Mouse (Mus musculus) cerebellum, postnatal 10 days (tissue): Measurements from ENCODE around the gene Stradb.
"Not testable (repeated sequence)": the region's sequence is repeated elsewhere in the genome, so short reads cannot be mapped to it uniquely, and the experiment has no call there.

Experiments used
- DNase-seq, 2 experiments: peaks; one replicate each; pipeline ENCODE4 v3.0.0; 2021; ENCODE audit warnings: mixed read lengths in 2 of 2

Gene Stradb

DNA sequence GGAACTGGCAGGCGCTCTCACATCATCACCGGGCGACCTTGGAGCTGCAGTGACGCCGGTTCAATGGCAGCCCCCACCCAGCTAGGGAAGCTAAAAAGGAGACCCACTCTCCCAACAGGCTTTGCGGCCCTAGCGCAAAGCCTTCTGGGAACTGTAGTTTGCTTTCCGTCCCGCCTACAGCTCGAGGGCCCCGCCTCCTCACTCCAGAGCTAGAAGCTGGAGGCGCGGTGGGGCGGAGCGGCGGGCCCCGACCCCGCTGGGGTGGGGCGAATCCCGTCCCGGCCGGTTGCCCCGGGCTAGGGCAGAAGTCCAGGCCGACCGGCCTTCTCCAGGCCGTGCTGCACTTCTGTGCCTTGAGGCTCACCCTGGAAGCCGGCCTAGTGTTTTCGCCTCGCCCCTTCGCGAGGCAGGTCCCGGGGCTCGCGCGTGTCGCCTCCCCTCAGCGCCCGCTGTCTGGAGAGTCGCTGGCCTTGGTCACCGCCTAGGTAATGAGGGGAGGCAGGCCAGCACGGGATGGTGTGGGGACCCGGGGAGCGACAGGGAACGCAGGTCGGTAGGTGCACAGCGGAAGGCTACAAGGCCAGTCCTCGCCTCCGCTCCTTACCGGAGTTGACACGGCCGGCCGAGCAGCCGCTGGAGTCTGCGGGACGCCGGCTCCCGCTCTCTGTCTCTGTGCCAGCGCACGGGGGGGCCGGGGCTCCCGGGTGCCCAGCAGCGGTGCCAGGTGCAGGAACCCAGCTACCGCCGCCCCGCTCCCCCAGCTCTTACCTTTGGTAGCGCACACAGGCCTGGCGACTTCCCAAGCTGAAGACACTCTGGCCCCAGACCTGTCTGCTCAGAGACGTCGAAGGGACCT lies at the start of gene Stradb, which contains the start of gene Trak2:
Stradb (plus strand) TSS at position 157 of the 856 bp plus-strand sequence.
Trak2 (minus strand) TSS at position 65 of the 856 bp plus-strand sequence.
- DNase-seq = peak; percentile 96 to 97

GRCm38 (mm10) chr1:58926664-58927063 lies 46.7 kb upstream of the Stradb start:
- no peak for DNase-seq

DNA sequence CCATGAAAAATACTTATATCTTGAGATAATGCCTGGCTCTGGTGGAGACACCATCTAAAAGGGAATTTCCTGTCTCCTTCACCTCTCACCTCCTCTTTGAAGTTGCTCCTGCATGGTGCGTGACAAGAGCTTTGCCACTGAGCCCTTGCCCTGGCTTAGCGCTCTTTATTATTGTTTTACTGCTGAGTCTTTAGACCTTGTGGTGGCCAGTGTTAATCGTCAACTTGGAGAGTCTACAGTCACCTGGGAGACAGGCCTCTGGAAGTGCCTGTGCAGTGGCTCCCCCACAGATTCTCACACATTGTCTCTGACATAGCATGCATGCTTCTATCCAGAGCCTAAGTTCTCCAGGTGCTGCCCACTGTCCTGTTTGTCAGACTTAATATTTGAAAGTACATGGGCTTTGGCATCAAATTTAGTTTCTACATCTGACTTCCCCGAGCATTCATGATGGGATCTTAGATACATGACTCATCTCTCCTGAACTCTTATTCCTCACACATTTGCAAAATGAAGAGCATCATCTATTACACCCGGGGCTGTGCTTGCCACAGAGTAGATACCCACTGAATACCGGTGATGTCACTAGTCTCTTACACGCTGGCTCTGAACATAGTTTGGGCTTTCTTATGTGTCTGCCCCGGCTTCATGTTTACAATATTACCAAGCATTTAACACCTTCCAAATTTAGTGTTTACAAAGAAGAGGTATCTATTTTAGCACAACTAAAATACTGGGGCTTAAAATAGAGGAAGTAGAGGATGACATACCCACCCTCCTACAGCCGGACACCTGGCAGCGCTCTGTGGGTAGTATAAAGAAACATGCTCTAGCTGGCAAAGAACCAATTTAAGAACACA lies 36.3 kb upstream of the Stradb start:
- no peak for DNase-seq

- no peak for DNase-seq
These were observed 35.7 kb upstream of the Stradb start for GRCm38 (mm10) chr1:58937606-58938099.

- DNase-seq = no peak
These were observed 27.8 kb upstream of the Stradb start for GRCm38 (mm10) chr1:58945523-58945922.

DNA sequence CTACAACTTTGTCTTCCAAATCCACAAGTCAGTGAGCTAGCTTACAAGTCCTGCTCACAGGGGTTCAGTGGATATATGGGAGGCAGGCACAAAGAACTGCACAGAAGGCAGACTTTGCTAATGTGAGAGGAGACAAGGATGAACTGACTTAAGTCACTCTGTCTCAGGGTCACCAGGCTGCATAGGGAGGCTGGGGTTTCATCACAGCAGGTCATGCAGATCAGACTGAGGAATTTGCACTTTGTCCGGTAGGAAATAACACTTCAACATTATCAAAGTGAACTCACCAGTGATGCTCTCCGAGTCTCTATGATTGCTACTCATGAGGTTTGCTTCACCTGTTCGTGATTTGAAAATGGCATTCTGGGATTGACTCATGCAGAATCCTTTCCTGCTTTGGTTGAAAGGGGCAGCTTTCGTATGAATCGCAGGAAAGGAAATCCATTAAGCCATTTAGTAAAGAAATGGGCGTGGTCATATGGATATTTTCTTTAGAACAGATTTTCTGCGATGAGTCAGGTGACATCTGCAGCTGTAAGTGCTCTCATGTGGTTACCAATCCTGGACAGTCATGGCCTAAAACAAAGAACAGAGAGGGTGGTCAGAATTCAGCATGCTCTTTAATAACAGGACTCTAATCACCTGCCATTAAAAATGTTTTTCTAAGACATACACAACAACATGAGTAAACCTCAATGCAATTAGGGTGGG lies 27.2 kb upstream of the Stradb start:
- no peak for DNase-seq

- DNase-seq = no peak
These were observed 26.6 kb upstream of the Stradb start for GRCm38 (mm10) chr1:58946718-58947117.

DNA sequence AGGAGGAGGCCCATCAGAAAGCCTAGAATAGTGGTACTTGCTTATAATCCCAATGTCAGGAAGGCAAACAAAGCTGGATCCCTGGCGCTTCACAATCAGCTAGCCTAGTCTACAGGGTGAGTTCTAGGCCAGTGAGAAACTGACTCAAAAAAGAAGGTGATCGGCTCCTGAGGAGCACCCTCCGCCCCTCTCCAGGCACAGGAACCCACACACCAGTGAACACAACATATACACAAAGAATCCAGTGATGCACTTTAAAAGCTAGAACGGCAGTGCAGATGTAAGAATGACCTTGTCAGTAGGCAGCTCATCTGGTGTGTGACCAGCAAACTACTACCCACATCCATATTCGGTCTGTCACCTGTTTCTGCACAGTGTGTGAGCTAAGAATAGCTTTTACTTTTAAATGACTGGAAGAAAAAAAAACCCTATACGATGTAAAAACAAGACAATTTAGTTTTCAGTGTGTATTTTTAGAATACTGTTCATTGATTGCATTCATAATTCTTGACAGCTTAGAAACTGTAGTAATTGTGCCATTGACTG lies 23.7 kb upstream of the Stradb start:
- DNase-seq = no peak

DNA sequence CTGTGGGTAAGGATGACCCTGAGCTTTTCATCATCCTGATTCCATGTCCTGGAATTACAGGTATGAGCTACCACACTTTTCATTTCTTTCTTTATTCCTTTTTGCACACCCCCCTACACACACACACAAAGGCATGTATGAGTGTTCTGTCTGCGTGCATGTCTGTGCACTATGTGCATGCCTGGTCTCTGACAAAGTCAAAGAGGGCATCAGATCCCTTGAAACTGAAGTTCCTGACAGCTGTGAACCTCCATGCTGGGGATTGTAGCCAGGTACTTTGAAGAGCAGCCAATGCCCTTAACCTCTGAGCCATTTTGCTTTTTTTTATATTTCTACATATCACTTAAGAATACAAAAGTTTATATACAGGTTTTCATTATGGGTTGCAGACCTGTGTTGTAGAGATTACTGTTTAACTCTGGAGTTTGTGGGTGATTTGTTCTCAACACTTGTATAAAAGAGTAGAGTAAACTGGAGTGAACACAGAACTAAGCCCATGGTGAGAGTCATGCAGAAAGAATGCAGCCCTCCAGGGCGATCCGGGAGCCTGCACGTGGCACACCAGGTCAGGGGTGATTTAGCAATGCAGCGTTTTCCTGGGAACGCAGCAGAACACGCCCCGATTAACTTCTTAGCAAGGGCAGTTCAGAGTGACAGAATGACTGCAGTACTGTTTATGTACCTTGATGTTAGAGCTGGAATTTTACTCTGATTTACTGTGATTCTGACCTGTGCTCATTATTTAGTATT lies 22.2 kb upstream of the Stradb start:
- DNase-seq = no peak

DNA sequence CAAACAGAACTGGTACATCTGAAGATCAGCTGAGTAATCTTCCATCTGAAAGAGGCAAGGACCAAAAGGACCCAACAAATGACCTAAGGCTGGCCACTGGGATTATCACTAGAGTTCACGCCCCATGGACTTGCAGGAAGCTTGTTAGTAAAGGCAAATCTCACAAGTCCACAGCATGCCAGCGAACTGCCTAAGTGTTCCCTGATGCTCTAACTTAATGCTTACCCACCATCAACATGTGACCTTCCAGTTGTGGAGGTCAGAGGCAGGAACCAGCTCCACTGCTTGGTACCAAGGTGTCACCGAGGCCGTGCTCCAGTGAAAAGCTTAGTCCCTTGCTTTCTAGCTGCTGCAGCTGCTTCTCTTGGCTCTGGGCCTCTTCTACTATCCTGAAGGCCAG lies 21.5 kb upstream of the Stradb start:
- DNase-seq = no peak

- DNase-seq = no peak
These were observed 20.8 kb upstream of the Stradb start for GRCm38 (mm10) chr1:58952526-58952925.

DNA sequence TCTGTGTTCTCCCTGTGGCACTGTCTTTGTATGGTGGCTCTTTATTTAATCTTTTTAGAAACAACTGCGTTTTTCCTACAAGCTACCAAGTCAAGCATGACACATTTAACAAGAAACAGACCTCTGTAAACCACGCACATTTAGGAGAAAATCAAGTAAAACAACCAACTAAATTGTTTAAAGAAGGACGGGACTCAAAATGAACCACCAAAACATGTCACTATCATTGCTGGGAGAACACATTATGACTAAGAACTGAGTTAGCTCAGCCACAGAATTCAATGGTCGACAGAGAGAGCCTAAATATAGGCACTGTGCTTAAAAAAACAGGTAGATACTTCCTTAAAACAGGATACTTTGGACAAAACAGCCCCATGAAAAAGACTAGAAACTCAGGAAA lies 20.3 kb upstream of the Stradb start:
- DNase-seq = no peak

- DNase-seq = no peak
These were observed 19.5 kb upstream of the Stradb start for GRCm38 (mm10) chr1:58953686-58954434.

DNA sequence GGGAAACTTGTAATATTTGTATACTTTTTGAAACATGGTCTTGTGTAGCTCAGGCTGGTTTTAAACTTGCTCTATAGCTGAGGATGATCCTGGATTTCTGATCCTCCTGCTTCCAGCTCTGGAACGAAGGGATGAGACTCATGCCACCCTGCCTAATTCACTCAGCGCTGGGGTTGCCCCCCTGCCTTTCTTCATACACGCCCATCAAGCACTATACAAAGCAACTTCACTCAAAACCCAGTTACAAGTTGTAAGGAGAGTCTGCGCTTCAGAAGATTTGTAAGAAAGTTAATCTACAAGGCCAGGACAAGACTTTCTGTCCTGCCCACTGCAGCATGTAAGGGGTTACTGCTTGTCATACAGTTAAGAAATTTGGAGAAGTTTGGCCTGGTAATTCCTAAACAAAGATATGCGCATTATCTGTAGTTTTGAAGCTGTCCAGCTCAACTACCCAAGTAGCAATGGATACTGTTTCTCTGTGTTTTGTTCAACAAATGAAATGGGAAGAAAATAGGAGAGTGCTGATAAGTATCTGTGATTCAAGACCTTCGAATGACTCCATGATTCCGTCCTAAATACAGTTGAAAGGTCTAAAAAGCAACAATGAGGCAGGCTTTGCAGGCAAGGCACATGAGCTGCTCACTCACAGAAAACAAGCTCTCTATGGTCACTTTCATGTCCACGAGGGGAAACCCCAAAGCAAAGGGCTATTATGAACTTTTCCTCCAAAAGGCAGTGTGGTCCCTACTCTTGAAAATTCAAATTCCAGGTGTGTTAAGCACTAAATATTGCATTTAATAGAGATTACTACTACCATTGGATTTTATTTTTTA lies 18.5 kb upstream of the Stradb start:
- DNase-seq = no peak

DNA sequence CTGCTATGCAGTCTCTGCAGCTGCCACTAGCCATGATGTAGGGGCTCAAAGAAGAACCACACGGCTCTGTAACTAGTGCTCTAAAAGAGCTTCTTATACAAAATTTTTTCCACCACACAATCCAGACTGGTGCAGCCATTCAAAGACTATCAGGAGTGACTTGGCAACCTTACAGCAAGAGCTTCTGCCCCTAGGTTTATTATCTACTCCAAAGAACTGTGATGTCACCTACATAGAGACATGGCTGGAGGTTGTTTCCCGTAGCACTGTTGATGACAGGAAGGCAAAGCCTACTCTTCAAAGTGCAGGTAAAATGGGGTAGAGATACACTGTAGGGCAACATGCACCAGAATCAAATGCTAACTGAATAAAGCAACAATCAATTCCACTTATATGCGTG lies 17.6 kb upstream of the Stradb start:
- DNase-seq = no peak

DNA sequence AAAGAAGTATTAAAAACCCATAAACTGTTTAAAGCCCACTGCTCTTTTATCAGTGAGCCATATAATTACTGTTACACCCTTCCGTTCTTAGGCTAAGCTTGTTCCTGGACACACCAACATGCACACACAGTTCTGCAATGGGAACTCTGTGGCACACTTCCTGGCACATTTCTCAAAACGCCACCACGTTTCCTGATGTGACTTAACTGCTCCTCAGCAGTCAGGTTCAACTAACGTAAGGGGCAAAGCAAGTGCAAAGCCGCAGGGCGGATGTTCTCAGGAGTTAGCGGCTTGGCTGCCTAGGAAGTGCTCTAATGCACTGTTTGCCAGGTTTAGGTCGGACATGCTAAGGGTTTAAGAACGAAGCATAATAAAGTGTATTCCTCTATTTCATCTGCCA lies 17.1 kb upstream of the Stradb start:
- DNase-seq = no peak

GRCm38 (mm10) chr1:58957931-58958330 lies 15.4 kb upstream of the Stradb start:
- no peak for DNase-seq

GRCm38 (mm10) chr1:58958789-58959526 lies 14.4 kb upstream of the Stradb start:
- DNase-seq = not testable (repeated sequence)

- DNase-seq = no peak
These were observed 13.6 kb upstream of the Stradb start for GRCm38 (mm10) chr1:58959682-58960081.
